Mouse (Mus musculus) inflammation-experienced regulatory T-cells, adult 6 months (primary cell): ENCODE results near the gene Rps6ka3. TPM values are rescaled to one million over a fixed set of nuclear protein-coding genes. Genes with fewer than 3 reads are reported as not detected.
A peak's percentile ranks its signal among the peaks of the same experiment; 100 is the strongest.

Experiments
- ATAC-seq: one replicate; pipeline ENCODE4 v1.8.0; 2017
- polyA plus RNA-seq, 3 experiments: library from polyadenylated mRNA; unstranded; fragments of 100-300 nt; shearing (Covaris generic); gene quantifications; one replicate each; pipeline ENCODE4 v1.2.1; 2017

The Rps6ka3 gene
- 10 to 100 TPM in 1 of 3 experiments, 1 to 10 TPM in 2; 7.0 to 11.7 (median 8.6) TPM for polyA plus RNA-seq

GRCm38 (mm10) chrX:159210007-159210406 is at the start of gene Rps6ka3:
TSS of gene Rps6ka3 (plus strand) at chrX:159210307.
- ATAC-seq: peak; percentile 23

- ATAC-seq: no peak
Measured at GRCm38 (mm10) chrX:159169200-159169599, 40.9 kb upstream of the Rps6ka3 start.

- no peak for ATAC-seq
Measured at GRCm38 (mm10) chrX:159171579-159171978, 38.5 kb upstream of the Rps6ka3 start.

- ATAC-seq: no peak
Measured at GRCm38 (mm10) chrX:159191581-159191980, 18.5 kb upstream of the Rps6ka3 start.

GRCm38 (mm10) chrX:159199495-159199894 is 10.6 kb upstream of the Rps6ka3 start:
- ATAC-seq: peak; percentile 95

- ATAC-seq: peak; percentile 29
Measured at GRCm38 (mm10) chrX:159200101-159200500, 10.0 kb upstream of the Rps6ka3 start.

- ATAC-seq: peak; percentile 90
Measured at GRCm38 (mm10) chrX:159210892-159211583, 931 bp downstream of the Rps6ka3 start.

- no peak for ATAC-seq
Measured at GRCm38 (mm10) chrX:159215253-159215652, 5.1 kb downstream of the Rps6ka3 start.

- ATAC-seq: no peak
Measured at GRCm38 (mm10) chrX:159222474-159222873, 12.4 kb downstream of the Rps6ka3 start.

GRCm38 (mm10) chrX:159237275-159237674 is 27.2 kb downstream of the Rps6ka3 start:
- no peak for ATAC-seq

- ATAC-seq: peak; percentile 51
Measured at GRCm38 (mm10) chrX:159254001-159254884, 44.1 kb downstream of the Rps6ka3 start.

GRCm38 (mm10) chrX:159255123-159255978 is 45.2 kb downstream of the Rps6ka3 start:
- ATAC-seq: peak; percentile 80

- ATAC-seq: no peak
Measured at GRCm38 (mm10) chrX:159256040-159256852, 46.1 kb downstream of the Rps6ka3 start.

- ATAC-seq: peak; percentile 27
Measured at GRCm38 (mm10) chrX:159256921-159257421, 46.9 kb downstream of the Rps6ka3 start.

- peak; percentile 24 for ATAC-seq
Measured at GRCm38 (mm10) chrX:159264681-159265080, 54.6 kb downstream of the Rps6ka3 start.

- peak; percentile 79 for ATAC-seq
Measured at GRCm38 (mm10) chrX:159269072-159269471, 59.0 kb downstream of the Rps6ka3 start.

- no peak for ATAC-seq
Measured at GRCm38 (mm10) chrX:159286765-159287164, 76.7 kb downstream of the Rps6ka3 start.

- no peak for ATAC-seq
Measured at GRCm38 (mm10) chrX:159295879-159296278, 85.8 kb downstream of the Rps6ka3 start.

- ATAC-seq: peak; percentile 61
Measured at GRCm38 (mm10) chrX:159302349-159303311, 92.5 kb downstream of the Rps6ka3 start.

GRCm38 (mm10) chrX:159315293-159315692 is 105.2 kb downstream of the Rps6ka3 start:
- ATAC-seq: no peak
